Comparison of ENCODE assay signal across 18 mouse cellular contexts in the genomic region with DNA sequence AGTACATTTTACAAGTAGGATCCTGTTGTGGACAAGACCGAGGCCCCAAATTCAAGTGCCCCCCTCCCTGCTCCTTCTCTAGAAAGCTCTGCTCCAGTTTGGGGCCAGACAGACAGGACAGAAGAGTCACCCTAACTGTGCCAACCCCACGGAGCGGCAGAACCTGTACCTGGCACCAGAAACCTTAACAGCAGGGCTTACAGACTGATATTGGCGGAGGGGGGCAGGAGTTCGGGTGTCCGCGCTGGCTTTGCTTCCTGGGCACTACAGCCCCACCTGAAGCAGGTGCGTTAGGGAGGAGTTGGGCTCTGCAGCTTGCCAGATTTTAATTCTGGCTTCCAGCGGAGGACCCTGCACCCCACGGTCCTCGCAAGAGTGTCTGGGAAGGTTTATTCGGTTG. TPM values are rescaled to one million over a fixed set of nuclear protein-coding genes. Genes with fewer than 3 reads are reported as not detected.
DNase-seq lines count a peak whose midpoint lies in the region; ATAC-seq lines count a peak whose summit lies in the region.
"Had no signal": no experiment of that assay in that cellular context is flagged by ENCODE, and none has a peak within 500 bp of the region (broad histone marks: within the 10 kb centered on the region; RNA-seq: fewer than 3 reads in every experiment).

No protein-coding gene starts in this region.

- ATAC-seq in forebrain, embryonic 13.5 days = no peak
- ATAC-seq in hindbrain, embryonic 11.5 days (ENCODE audit: low FRiP score) = no peak
- ATAC-seq in midbrain, embryonic 13.5 days = no peak
- no peak for ATAC-seq in neural tube, embryonic 15.5 days (ENCODE audit: low FRiP score)
- ATAC-seq: Patski had no signal

- peaks cover 3% of the 10 kb centered on the region; the same call in 1 of the 2 replicates for H3K9me3 ChIP-seq in forebrain, embryonic 13.5 days (replicated peaks)
- H3K9me3 ChIP-seq in hindbrain, embryonic 11.5 days (ENCODE audit: control insufficient read depth, low read length) = no peaks in the 10 kb centered on the region
- peaks cover 5% of the 10 kb centered on the region; the same call in 1 of the 2 replicates for H3K9me3 ChIP-seq in midbrain, embryonic 13.5 days
- no peaks in the 10 kb centered on the region for H3K9me3 ChIP-seq in neural tube, embryonic 15.5 days (replicated peaks)

- no peaks in the 10 kb centered on the region for H3K36me3 ChIP-seq in forebrain, embryonic 13.5 days (ENCODE audit: poor library complexity, severe bottlenecking)
- H3K36me3 ChIP-seq in hindbrain, embryonic 11.5 days (ENCODE audit: control insufficient read depth, insufficient read depth, low read length) = no peaks in the 10 kb centered on the region
- no peaks in the 10 kb centered on the region for H3K36me3 ChIP-seq in midbrain, embryonic 13.5 days
- H3K36me3 ChIP-seq in neural tube, embryonic 15.5 days = no peaks in the 10 kb centered on the region

- H3K27me3 ChIP-seq in forebrain, embryonic 13.5 days = peaks cover 55% of the 10 kb centered on the region
- peaks cover 60% of the 10 kb centered on the region for H3K27me3 ChIP-seq in hindbrain, embryonic 11.5 days (ENCODE audit: control insufficient read depth, insufficient read depth, low read length)
- H3K27me3 ChIP-seq in midbrain, embryonic 13.5 days = peaks cover 71% of the 10 kb centered on the region
- H3K27me3 ChIP-seq in neural tube, embryonic 15.5 days (replicated peaks) = peaks cover 37% of the 10 kb centered on the region
- H3K27me3 ChIP-seq: CH12.LX had no signal

- whole genome bisulfite sequencing in forebrain, embryonic 13.5 days = 2% methylated on average over 12 of the region's 12 CpGs
- 3% methylated on average over 12 of the region's 12 CpGs for WGBS in hindbrain, embryonic 11.5 days
- 2% methylated on average over 12 of the region's 12 CpGs for WGBS in midbrain, embryonic 13.5 days
- 3% methylated on average over 12 of the region's 12 CpGs for WGBS in neural tube, embryonic 15.5 days

- H3K4me2 ChIP-seq in forebrain, embryonic 13.5 days = peak overlapping the region; percentile 80
- H3K4me2 ChIP-seq in hindbrain, embryonic 11.5 days (replicated peaks; ENCODE audit: low read depth, low read length) = no peak overlapping the region
- peak overlapping the region; percentile 45 for H3K4me2 ChIP-seq in midbrain, embryonic 13.5 days (replicated peaks)
- H3K4me2 ChIP-seq in neural tube, embryonic 15.5 days = peak overlapping the region; percentile 79
- H3K4me2 ChIP-seq: heart, embryonic 11.5 days; lung, embryonic 14.5 days had no signal

- H3K9ac ChIP-seq in forebrain, embryonic 13.5 days = peak overlapping the region; percentile 55
- H3K9ac ChIP-seq in hindbrain, embryonic 11.5 days (ENCODE audit: low read depth, low read length) = no peak overlapping the region
- peak overlapping the region; percentile 56 for H3K9ac ChIP-seq in midbrain, embryonic 13.5 days (replicated peaks)
- 0 out of 2 replicates have a peak overlapping the region, but pooled peaks have one; percentile 3 for H3K9ac ChIP-seq in neural tube, embryonic 15.5 days (replicated peaks)
- H3K9ac ChIP-seq: lung, embryonic 14.5 days had no signal

- peaks cover 50% of the 10 kb centered on the region for H3K4me1 ChIP-seq in forebrain, embryonic 13.5 days
- peaks cover 15% of the 10 kb centered on the region for H3K4me1 ChIP-seq in hindbrain, embryonic 11.5 days (replicated peaks; ENCODE audit: control insufficient read depth, insufficient read depth, low read length)
- H3K4me1 ChIP-seq in midbrain, embryonic 13.5 days (replicated peaks) = peaks cover 48% of the 10 kb centered on the region
- H3K4me1 ChIP-seq in neural tube, embryonic 15.5 days = peaks cover 42% of the 10 kb centered on the region

- H3K4me3 ChIP-seq in forebrain, embryonic 13.5 days = peak overlapping the region; percentile 8
- no peak overlapping the region for H3K4me3 ChIP-seq in hindbrain, embryonic 11.5 days (ENCODE audit: low read depth, low read length)
- H3K4me3 ChIP-seq in midbrain, embryonic 13.5 days (replicated peaks) = peak overlapping the region; percentile 19
- H3K4me3 ChIP-seq in neural tube, embryonic 15.5 days (replicated peaks) = peak overlapping the region; percentile 17; the same call in 1 of the 2 replicates

- intact Hi-C loops in heart, postnatal 10 days (cut with DNase I) = no loop called here

- DNase-seq in hindbrain, embryonic 11.5 days (ENCODE audit: low spot score) = no peak
- DNase-seq in heart, postnatal 10 days = no peak
- DNase-seq in lung, postnatal 25 days (ENCODE audit: low spot score) = no peak
- DNase-seq in adrenal gland, adult 8-10 months = no peak
- DNase-seq: cerebellum, adult 11 months; heart, postnatal 4 days; kidney, adult 2 months; lung, embryonic 14.5 days; right cerebral cortex, postnatal 25 days; thymus, adult 2 months had no signal

- H3K27ac ChIP-seq in forebrain, embryonic 13.5 days = peak overlapping the region; percentile 97
- 0 out of 2 replicates have a peak overlapping the region, but pooled peaks have one; percentile 12 for H3K27ac ChIP-seq in hindbrain, embryonic 11.5 days (ENCODE audit: low read depth, low read length)
- peak overlapping the region; percentile 97 for H3K27ac ChIP-seq in midbrain, embryonic 13.5 days
- H3K27ac ChIP-seq in neural tube, embryonic 15.5 days (replicated peaks) = peak overlapping the region; percentile 93

RNA-seq across cellular contexts. Expression of gene Gad2, which starts 2.6 kb away (rescaled TPM):
- polyA plus RNA-seq in forebrain, embryonic 13.5 days (2015; fragmentation: Nextera tagmentation; extraction: Ambion mirVana) = 86.1 and 90.4 TPM in 2 replicates
- 22.7 and 25.5 TPM in 2 replicates for polyA plus RNA-seq in hindbrain, embryonic 11.5 days (2014; fragmentation: Nextera tagmentation; extraction: Ambion mirVana)
- polyA plus RNA-seq in midbrain, embryonic 13.5 days (2015; fragmentation: Nextera tagmentation; extraction: Ambion mirVana) = 84.0 and 90.6 TPM in 2 replicates
- 28.2 and 35.7 TPM in 2 replicates for polyA plus RNA-seq in neural tube, embryonic 15.5 days (2015; fragmentation: Nextera tagmentation; extraction: Ambion mirVana)
- total RNA-seq in heart, postnatal 10 days (2021) = under 1 TPM in 1 of 2 experiments, not detected in 1; 0.14 TPM
- under 1 TPM in 3 of 4 experiments, not detected in 1; 0.12 to 0.86 (median 0.17) TPM for total RNA-seq in adrenal gland, adult 8-10 months (2022)
- total RNA-seq: heart, postnatal 4 days; megakaryocyte-erythroid progenitor cell, adult 5-6 weeks had no signal
- polyA plus RNA-seq: kidney, adult 2 months; liver, adult 2 months; Patski; thymus, adult 2 months had no signal

Comparison
In these comparisons a context has a peak if more than half of its experiments do, and no peak if none do; other contexts are left out.
1. H3K27ac ChIP-seq: peak in every context shown above with its lines; median percentile 97 in forebrain, embryonic 13.5 days; 97 in midbrain, embryonic 13.5 days; 93 in neural tube, embryonic 15.5 days; 12 in hindbrain, embryonic 11.5 days.